Mouse (Mus musculus) cerebellum, adult 2 months (tissue): Measurements from ENCODE around the gene Gss. TPM values are rescaled to one million over a fixed set of nuclear protein-coding genes. Genes with fewer than 3 reads are reported as not detected.
"Not testable (repeated sequence)": the region's sequence is repeated elsewhere in the genome, so short reads cannot be mapped to it uniquely, and the experiment has no call there.

Experiments used
- DNase-seq, 2 experiments: peaks; one replicate each; pipeline ENCODE4 v3.0.0; 2021
- H3K27ac ChIP-seq: fragments of 200-500 bp; 2 replicates; pipeline ENCODE4 v1.5.1; 2012; ENCODE audit warnings: low read length, control low read depth, inconsistent platforms; ENCODE audit not compliant: insufficient read depth
- H3K27me3 ChIP-seq: fragments of 200-500 bp; 2 replicates; pipeline ENCODE4 v1.6.1; 2012; ENCODE audit warnings: inconsistent platforms, mild to moderate bottlenecking, low read length, moderate library complexity; ENCODE audit not compliant: control insufficient read depth, insufficient read depth
- H3K4me1 ChIP-seq: fragments of 200-500 bp; 2 replicates; pipeline ENCODE4 v1.6.1; 2011; ENCODE audit warnings: low read length; ENCODE audit not compliant: control insufficient read depth, insufficient read depth
- H3K4me3 ChIP-seq: fragments of 200-500 bp; replicated peaks from 2 replicates; pipeline ENCODE3; 2011; ENCODE audit warnings: mild to moderate bottlenecking, low read depth, low read length, control low read depth; ENCODE audit not compliant: insufficient read depth
- CTCF ChIP-seq: fragments of 200-500 bp; IDR thresholded peaks from 2 replicates; pipeline ENCODE4 v1.5.1; 2011; ENCODE audit warnings: low read depth, mild to moderate bottlenecking, control low read depth, low read length, moderate library complexity, borderline replicate concordance; ENCODE audit not compliant: insufficient read depth
- POLR2A ChIP-seq: fragments of 200-500 bp; IDR thresholded peaks from 2 replicates; pipeline ENCODE4 v1.6.1; 2011; ENCODE audit warnings: low read length, control low read depth, borderline replicate concordance; ENCODE audit not compliant: insufficient read depth
- WGBS: fragments of 180-500 bp; shearing (Covaris S2); methylation state at CpG from one replicate; pipeline ENCODE4 v1.1.7; 2018; 5-methylcytosine and 5-hydroxymethylcytosine counted together
- polyA plus RNA-seq: library from polyadenylated mRNA; depleted of rRNA; stranded (reverse); fragments of >200 nt; gene quantifications from 2 replicates; pipeline ENCODE4 v1.2.3, GENCODE M21; 2012

Gss gene
- polyA plus RNA-seq, 1 experiment: 25.7 TPM

GRCm38 (mm10) chr2:155539696-155540095, 52.9 kb downstream of the Gss start:
- no peaks in the 10 kb centered on the region for H3K27me3 ChIP-seq
- H3K4me1 ChIP-seq: peaks cover 7% of the 10 kb centered on the region; the same call in 1 of the 2 replicates
- no peak for DNase-seq
- no peak overlapping the region for H3K4me3 ChIP-seq
- no peak for TF ChIP-seq POLR2A
- TF ChIP-seq CTCF: no peak
- no peak overlapping the region for H3K27ac ChIP-seq

- not testable (repeated sequence) for H3K27me3 ChIP-seq, DNase-seq, H3K4me1 ChIP-seq, H3K4me3 ChIP-seq, H3K27ac ChIP-seq
- WGBS: 81% methylated on average over 18 of the region's 19 CpGs
These were observed 54.0 kb downstream of the Gss start for GRCm38 (mm10) chr2:155538463-155539057.

GRCm38 (mm10) chr2:155537761-155538462, 54.7 kb downstream of the Gss start:
- 75% methylated on average over 5 of the region's 5 CpGs for WGBS
- Histone ChIP-seq H3K27ac (no peak overlapping the region), H3K4me3 (no peak overlapping the region), H3K4me1 (peaks cover 7% of the 10 kb centered on the region; the same call in 1 of the 2 replicates), H3K27me3 (no peaks in the 10 kb centered on the region)
- DNase-seq: no peak
- no peak for TF ChIP-seq CTCF
- TF ChIP-seq POLR2A: no peak

DNA sequence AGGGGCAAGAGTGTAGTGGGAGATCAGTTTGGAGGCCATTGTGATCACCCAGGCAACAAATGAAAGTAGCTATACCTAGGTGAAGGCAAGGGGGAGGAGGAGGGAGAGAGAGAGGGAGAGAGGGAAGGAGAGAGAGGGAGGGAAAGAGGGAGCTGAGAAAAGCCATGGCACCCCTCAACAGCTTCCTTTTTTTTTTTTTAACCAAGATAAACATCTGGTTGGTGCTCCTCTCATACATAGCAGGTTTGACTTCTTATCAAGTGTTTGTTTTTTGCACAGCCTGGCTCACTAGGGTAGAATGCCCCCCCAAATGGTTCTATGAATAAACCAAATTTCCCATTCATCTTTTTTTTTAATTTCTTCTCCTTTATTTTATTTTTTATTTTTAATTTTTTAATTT, 56.3 kb downstream of the Gss start:
- H3K27ac ChIP-seq: no peak overlapping the region
- peaks cover 3% of the 10 kb centered on the region; the same call in 1 of the 2 replicates for H3K4me1 ChIP-seq
- TF ChIP-seq CTCF (no peak), POLR2A (no peak)
- DNase-seq: no peak
- H3K27me3 ChIP-seq: no peaks in the 10 kb centered on the region
- H3K4me3 ChIP-seq: no peak overlapping the region

- Histone ChIP-seq H3K27me3 (no peaks in the 10 kb centered on the region), H3K4me3 (no peak overlapping the region), H3K4me1 (no peaks in the 10 kb centered on the region), H3K27ac (no peak overlapping the region)
- DNase-seq: no peak
- 86% methylated on average over 5 of the region's 5 CpGs for WGBS
- TF ChIP-seq CTCF (no peak), POLR2A (no peak)
These were observed 65.2 kb downstream of the Gss start for GRCm38 (mm10) chr2:155527367-155527766.

GRCm38 (mm10) chr2:155524378-155524777, 68.2 kb downstream of the Gss start:
- Histone ChIP-seq H3K4me1 (no peaks in the 10 kb centered on the region; the same call in 1 of the 2 replicates), H3K4me3 (no peak overlapping the region), H3K27me3 (no peaks in the 10 kb centered on the region), H3K27ac (no peak overlapping the region)
- no peak for DNase-seq
- WGBS: 60% methylated on average over 1 of the region's 1 CpGs
- TF ChIP-seq POLR2A: no peak
- no peak for TF ChIP-seq CTCF

- Histone ChIP-seq H3K27me3 (no peaks in the 10 kb centered on the region), H3K4me1 (no peaks in the 10 kb centered on the region; the same call in 1 of the 2 replicates), H3K4me3 (no peak overlapping the region), H3K27ac (no peak overlapping the region)
- DNase-seq: no peak
- no peak for TF ChIP-seq CTCF
- no peak for TF ChIP-seq POLR2A
- WGBS: 73% methylated on average over 5 of the region's 5 CpGs
These were observed 68.9 kb downstream of the Gss start for GRCm38 (mm10) chr2:155523706-155524105.
